Mouse (Mus musculus): ENCODE data around the gene Mfap3l.

DNA sequence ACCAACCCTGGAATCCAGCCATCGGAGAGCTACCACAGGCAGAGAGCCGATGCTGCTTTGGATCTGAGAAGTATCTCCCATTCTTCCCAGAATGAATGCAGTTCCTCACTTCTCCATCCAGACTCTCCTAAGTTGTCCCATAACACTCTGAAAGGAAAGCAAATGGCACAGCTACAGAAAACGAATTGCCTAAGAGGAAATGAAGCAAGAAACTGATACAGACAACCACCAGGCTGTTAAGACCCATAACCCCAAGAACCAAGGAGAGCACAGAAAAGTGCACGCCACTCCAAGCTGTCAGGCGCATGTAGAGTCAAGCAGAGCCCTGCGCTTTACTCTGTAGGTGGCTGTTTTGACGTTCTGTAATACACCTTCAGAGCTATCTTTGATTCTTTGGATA is 7.9 kb upstream of the Mfap3l start:
- no peak for TF ChIP-seq CTCF (IDR thresholded peaks at IDR 0.05)
- no peak for TF ChIP-seq EP300 (IDR thresholded peaks at IDR 0.05)
